Mouse (Mus musculus) layer of hippocampus, adult 9-11 months (tissue): ENCODE data around the gene D330020A13Rik.

ENCODE experiments used
- DNase-seq: peaks from one replicate; pipeline ENCODE4 v3.0.0; 2022

The D330020A13Rik gene

DNA sequence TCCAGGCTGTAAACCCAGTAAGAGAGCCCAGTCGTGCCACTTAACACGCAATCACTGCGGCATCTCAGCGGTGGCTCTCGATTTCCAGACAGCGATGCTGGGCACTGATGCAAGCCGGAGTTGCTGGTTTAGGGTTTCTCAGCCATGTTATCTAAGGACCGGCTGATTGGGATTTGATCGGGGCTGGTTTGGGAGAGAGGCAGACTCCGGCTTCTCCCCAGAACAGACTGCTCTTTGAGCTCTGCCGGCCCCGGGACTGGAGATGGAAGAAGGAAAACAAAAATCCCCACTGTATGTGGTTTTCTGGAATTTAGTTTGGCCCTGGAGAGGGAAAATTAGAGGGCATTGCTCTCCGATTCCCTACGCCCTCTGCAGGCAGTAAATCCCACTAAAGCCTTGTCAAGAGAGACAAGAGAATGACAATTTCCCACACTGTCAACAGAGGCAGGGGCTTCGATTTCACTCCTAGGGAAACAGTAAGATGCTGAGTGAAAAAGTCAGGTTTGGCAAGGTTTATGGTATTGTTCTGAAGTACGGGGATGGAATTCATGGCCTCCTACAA lies 8.7 kb downstream of the D330020A13Rik start:
- no peak for DNase-seq

DNA sequence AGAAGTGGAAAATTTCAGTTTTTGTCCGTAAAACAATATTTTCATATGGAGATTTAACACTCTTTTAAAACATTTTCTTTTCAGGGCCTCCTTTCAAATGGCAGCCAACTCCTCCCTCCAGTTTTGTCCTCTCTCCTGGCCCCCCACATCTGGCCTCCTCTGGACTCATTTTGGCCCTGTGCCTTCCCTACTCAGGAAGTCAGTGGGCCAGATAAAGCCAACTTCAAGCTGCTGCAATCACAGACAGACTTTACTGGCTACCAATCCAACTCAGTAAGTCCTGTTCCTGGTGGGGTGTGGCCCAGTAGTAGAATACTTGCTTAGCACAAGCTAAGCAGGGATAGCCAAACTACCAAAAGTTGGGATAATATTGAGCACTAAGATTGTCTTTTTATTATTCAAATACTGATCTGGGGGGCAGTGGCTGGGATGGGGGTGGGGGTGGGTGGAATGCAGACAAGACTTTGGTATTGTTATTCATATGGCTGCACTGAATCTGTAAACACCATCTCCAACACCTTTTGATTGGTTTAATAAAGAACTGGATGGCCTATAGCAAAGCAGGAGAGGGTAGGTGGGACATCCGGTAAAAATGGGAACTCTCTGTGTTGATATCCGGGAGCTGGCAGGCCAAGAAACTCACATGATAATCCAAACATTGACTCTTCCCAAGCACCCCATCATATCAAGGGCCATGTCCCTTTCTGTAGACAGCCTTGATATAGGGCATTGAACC lies 12.9 kb downstream of the D330020A13Rik start:
- DNase-seq, result no peak

DNA sequence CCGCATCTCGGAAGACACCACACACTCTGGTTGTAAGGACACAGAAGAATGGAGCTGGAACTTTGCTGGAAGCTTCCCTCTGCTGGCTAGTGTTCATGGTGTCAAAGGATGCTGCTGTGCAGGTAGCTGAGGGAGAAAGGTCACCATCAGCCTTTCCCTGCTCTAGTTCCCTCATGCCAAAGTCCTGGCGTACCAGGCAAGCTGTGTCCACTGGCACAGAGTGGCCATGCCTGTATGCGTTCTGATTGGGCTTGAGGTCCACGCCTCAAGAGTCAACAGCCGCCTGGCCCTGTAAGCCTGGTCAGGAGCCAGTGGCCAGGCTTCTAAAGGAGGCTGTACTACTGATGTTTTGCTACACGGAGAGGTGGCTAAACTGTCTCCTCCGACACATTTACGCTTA lies 15.2 kb downstream of the D330020A13Rik start:
- DNase-seq, result no peak

DNA sequence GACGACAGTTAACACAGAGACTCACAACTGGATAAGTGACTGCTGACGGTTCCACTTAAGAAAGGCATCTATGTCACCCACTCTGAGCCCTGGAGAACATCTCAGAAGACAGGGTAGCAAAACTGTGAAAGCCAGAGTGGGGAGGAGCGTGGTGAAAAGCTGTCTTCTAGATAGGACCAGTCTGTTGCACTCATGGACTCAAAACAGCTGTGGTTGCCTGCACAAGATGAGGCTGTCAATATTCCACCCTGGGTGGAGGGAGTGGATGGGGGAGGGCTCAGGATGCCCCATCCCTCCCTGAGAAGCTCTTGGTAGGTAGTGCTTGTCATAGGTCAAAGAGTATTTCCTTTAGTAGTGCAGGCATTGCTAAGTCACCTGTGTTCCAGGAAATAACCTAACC lies 15.6 kb downstream of the D330020A13Rik start:
- no peak for DNase-seq

DNA sequence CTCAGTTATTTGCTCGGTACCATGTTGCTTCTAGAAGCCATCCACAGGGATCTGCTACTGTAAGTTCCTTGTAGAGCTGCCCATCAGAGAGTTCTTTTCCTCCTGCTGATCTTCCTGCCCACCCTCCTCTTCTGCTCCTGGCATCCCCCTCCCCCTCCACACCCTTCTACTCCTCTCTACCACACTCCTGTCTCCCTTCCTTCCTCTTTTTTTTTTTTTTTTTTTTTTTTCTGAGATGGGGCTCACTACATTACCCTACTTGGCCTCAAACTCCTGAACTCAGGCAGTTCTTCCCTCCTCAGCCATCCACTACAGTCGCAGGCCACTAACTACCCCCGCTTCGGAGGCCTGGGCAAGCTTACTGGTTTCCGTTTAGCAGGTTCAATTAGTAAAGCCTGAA lies 18.3 kb downstream of the D330020A13Rik start:
- DNase-seq, result no peak

DNA sequence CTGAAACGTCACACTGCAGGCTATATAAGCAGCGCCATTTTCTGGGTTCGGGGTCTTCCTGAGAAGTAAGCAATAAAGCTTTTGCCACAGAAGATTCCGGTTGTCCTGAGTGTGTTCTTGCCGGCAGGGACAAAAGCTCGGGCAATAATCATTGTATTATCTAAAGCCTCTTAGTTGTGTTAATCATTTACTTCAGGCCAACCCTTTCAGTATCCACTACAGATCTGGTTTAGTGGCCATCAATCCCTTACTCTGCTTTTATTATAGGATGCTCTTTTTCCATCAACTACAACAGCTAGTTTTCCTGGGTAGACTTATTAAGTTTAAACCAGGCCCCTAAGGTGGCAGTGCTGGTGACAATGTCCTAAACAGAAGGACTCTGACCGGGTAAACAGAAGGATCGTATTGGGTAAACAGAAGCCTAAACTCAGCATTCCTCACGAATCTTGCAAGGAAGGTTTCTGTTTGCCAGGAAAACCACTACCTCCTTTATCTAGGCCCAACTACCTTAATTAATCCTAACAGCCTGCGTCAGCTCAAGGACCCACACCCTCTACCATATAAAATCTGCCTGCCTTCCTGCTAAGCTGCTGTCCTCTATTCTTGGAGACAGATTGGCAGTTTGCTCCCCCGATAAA lies 24.3 kb downstream of the D330020A13Rik start:
- DNase-seq, result no peak

DNA sequence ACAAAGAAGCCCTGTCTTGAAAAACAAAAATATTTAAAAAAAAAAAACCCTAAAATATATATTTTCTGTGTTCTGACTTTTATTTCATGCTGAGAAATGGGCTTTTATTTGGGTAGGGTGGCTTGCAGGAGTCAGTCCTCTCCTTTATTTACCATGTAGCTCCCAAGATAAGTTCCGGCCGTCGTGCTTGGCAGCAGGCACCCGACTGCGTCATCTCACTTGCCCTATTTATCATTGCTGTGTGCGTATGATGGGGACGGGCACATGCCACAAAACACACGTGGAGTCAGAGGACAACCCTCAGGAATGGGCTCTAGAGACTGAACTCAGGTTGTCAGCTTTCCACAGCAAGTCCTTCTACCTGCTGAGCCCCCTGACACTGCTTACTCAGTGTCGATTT lies 25.0 kb downstream of the D330020A13Rik start:
- DNase-seq, result no peak

DNA sequence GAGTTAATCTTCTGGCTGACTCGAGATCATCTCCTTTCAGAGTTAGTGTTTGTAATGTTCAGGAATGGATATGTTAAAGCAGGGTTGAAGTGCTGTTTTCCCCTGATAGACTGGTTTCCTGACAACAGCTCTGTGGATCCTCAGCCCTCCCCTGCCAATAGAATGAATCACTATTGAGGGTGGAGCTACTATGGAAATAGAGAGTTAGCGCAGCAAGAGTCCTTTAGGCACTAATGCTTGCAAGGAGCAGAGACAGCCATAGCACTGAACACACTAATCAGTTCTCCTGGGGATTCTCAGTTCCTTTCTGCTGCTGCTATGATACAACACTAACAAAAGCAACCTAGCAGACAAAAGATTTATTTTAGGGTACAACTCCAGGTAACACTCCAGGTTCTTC lies 26.2 kb downstream of the D330020A13Rik start:
- DNase-seq, result no peak

DNA sequence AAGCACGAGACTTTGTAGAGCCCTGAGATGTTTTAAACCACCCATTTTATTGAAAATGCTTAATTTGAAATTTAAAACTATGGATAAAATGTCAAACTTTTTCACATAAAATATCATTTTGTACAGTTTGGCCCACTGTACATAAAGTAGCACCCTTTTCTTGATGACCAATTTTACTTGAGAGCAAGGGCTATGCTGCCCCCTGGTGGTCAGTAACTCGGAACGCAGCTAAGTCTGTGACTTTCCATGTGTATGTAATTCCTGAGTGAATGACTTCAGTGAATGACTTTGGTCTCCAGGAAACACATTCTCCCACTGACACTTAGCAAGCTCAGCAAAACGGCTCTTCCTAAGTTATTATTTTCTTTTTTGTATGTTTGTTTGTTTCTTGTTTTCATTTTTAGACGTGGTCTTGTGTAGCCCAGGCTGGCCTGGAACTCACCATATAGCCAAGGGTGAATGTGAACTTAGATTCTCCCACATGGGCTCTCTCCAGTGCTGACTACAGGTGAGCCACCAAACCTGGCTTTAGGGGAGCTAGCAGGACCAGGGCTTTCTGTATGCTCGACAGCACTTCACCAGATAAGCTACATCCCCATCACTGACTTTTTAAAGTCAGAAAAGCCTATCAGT lies 30.2 kb downstream of the D330020A13Rik start:
- peak; percentile 43 for DNase-seq

DNA sequence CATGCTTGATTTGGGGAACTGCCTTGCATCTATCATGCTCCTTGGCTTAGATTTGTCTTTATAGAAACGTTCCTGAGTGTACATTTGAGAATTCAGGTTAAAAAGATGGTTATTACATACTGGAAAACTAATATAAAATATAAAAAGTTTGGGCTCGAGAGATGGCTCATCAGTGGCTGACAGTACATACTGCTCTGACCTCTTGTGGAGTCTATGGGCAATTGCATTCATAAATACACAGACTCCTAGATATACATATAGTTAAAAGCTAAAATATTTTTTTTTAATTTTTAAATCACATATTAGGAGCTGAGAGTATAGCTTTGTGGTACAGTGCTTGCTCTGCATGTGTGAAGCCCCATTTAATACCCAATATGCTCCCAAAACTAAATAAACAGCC lies 38.2 kb downstream of the D330020A13Rik start:
- no peak for DNase-seq

DNA sequence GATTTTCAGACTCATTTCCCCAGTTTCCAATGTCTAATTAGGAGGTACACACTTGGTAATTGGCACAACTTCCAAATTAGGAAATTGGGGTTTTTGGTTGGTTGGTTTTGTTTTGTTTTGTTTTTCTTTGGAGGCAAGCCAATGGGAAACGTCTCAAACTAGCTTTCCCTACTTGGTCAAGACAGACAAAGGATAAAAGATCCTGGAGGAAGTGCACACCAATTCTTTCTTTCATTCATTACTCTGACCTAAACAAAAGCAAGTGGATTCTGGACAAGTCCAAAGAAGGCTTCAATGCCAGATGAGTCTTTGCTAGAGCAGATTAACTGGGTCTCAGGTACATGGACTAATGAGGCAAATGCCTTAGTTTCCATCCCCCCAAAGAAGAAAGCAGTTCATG lies 49.8 kb downstream of the D330020A13Rik start:
- DNase-seq, result no peak
